Mouse (Mus musculus) forebrain, postnatal 0 days (tissue): ENCODE measurements at regions not wholly inside any gene's neighbourhood (a gene's known extent, or its start where the extent isn't known, plus 50 kb on each side); places are given as distances from the start of the nearest gene placed in this dataset.
A peak's percentile ranks its signal among the peaks of the same experiment; 100 is the strongest.

Source experiments
- ATAC-seq: fragments of 200-750 bp; cut with Nextera tagmentation; 2 replicates; pipeline ENCODE4 v1.8.0; 2017; ENCODE audit warnings: mild to moderate bottlenecking, moderate library complexity
- DNase-seq: peaks from one replicate; pipeline ENCODE4 v3.0.0-alpha.2; 2015
- H3K27ac ChIP-seq: fragments of 300-500 bp; sonication (generic); 2 replicates; pipeline ENCODE4 v1.5.1; 2014; ENCODE audit warnings: low read depth, mild to moderate bottlenecking, antibody characterized with exemption, low read length, moderate library complexity, mixed read lengths
- H3K27me3 ChIP-seq: fragments of 300-500 bp; sonication (generic); 2 replicates; pipeline ENCODE4 v1.6.1; 2014; ENCODE audit warnings: mild to moderate bottlenecking, low read length, mixed read lengths; ENCODE audit not compliant: insufficient read depth
- H3K36me3 ChIP-seq: fragments of 300-500 bp; sonication (generic); 2 replicates; pipeline ENCODE4 v1.6.1; 2014; ENCODE audit warnings: mild to moderate bottlenecking, moderate library complexity; ENCODE audit not compliant: insufficient read depth
- H3K4me1 ChIP-seq: fragments of 300-500 bp; sonication (generic); 2 replicates; pipeline ENCODE4 v1.6.1; 2014; ENCODE audit warnings: antibody characterized with exemption; ENCODE audit not compliant: insufficient read depth
- H3K4me2 ChIP-seq: fragments of 300-500 bp; sonication (generic); 2 replicates; pipeline ENCODE4 v1.6.1; 2014; ENCODE audit warnings: low read depth, mild to moderate bottlenecking, moderate library complexity
- H3K4me3 ChIP-seq: fragments of 300-500 bp; sonication (generic); 2 replicates; pipeline ENCODE4 v1.5.1; 2014; ENCODE audit warnings: low read depth, low read length, mixed read lengths
- H3K9ac ChIP-seq: fragments of 300-500 bp; sonication (generic); 2 replicates; pipeline ENCODE4 v1.6.1; 2014; ENCODE audit warnings: mild to moderate bottlenecking
- H3K9me3 ChIP-seq: fragments of 300-500 bp; sonication (generic); 2 replicates; pipeline ENCODE4 v1.6.1; 2016; ENCODE audit warnings: low read length
- CTCF ChIP-seq: sonication (generic); IDR thresholded peaks from 2 replicates; pipeline ENCODE4 v1.5.1; 2016; ENCODE audit warnings: antibody characterized with exemption, control low read depth, low read depth
- WGBS: fragments of 180-500 bp; shearing (Covaris S2); extraction: QIAGEN DNeasy Blood & Tissue Kit; methylation state at CpG from one replicate; pipeline ENCODE4 v1.1.7; 2014; 5-methylcytosine and 5-hydroxymethylcytosine counted together

DNA sequence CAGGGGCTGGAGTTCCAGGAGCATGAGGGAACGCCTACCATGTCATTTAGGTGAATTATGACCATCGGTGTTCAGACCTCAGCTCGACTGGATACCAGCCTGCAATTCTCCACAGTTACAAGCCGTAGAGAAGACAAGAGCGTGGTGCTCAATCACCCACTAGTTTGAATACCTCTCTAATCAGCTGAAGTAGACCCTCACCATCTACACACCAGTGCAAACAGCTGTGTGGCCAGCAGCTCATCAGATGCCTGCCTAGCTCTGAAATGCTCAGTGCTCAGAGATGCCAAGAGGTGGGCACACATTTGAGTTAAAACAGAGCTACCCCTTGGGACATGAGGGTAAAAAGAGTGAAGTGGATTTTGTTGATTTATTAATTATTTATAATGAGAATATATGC lies 660.2 kb downstream of the Magi1 start:
- Histone ChIP-seq H3K4me2 (no peak overlapping the region), H3K27ac (no peak overlapping the region), H3K9ac (no peak overlapping the region), H3K4me3 (no peak overlapping the region), H3K4me1 (no peaks in the 10 kb centered on the region), H3K36me3 (no peaks in the 10 kb centered on the region), H3K27me3 (no peaks in the 10 kb centered on the region), H3K9me3 (no peaks in the 10 kb centered on the region)
- no peak for DNase-seq
- no peak for TF ChIP-seq CTCF
- 77% methylated on average over 5 of the region's 5 CpGs for WGBS
- ATAC-seq, result no peak

DNA sequence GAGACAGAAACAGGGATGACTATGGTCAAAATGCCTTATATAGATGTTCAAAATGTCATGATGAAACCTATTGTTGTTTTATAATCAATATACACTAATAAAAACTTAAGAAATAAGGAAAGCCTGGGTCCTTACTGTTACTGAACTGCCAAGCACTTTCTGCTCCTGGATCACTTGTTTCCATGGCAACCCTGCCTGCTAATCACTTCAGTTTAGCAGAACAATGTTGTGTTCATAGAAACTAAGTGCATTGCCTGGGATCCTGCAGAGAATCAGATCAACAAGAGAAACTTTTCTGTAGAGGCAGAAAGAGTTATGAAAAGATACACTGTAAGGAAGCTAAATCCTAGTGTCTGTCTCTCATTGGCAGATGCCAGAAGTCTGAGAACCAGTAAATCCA lies 666.8 kb downstream of the Magi1 start:
- Histone ChIP-seq H3K4me1 (no peaks in the 10 kb centered on the region), H3K36me3 (no peaks in the 10 kb centered on the region), H3K4me3 (no peak overlapping the region), H3K9me3 (no peaks in the 10 kb centered on the region), H3K27me3 (no peaks in the 10 kb centered on the region), H3K4me2 (no peak overlapping the region), H3K27ac (no peak overlapping the region), H3K9ac (no peak overlapping the region)
- DNase-seq, result peak; percentile 33
- TF ChIP-seq CTCF, result no peak
- no peak; the same call in 1 of the 2 replicates for ATAC-seq

DNA sequence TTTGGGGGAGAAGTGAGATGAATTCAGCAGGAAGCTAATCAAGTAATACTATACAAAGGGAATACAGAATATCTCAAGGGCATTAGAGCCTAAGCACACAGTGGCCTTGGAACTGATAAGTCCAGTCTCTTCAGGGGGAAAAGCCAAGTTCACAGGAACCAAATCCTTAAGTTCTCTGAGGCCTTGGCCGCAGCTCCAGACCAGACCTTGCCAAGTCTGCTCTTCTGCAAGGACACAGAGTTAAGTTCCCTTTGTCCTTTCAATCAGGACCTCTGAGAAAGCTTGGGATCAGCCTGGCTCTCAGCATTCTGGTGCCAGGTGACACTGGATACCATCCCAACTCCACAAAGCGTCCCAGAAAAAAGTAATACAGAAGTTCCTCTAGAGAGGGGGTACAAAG lies 657.1 kb upstream of the Adamts9 start:
- 87% methylated on average over 2 of the region's 2 CpGs for WGBS
- H3K9me3 ChIP-seq, result no peaks in the 10 kb centered on the region
- no peaks in the 10 kb centered on the region for H3K36me3 ChIP-seq
- no peak overlapping the region for H3K4me2 ChIP-seq
- no peak overlapping the region for H3K9ac ChIP-seq
- no peaks in the 10 kb centered on the region for H3K27me3 ChIP-seq
- ATAC-seq (no peak), DNase-seq (no peak)
- no peaks in the 10 kb centered on the region for H3K4me1 ChIP-seq
- TF ChIP-seq CTCF, result no peak
- no peak overlapping the region for H3K27ac ChIP-seq
- no peak overlapping the region for H3K4me3 ChIP-seq

DNA sequence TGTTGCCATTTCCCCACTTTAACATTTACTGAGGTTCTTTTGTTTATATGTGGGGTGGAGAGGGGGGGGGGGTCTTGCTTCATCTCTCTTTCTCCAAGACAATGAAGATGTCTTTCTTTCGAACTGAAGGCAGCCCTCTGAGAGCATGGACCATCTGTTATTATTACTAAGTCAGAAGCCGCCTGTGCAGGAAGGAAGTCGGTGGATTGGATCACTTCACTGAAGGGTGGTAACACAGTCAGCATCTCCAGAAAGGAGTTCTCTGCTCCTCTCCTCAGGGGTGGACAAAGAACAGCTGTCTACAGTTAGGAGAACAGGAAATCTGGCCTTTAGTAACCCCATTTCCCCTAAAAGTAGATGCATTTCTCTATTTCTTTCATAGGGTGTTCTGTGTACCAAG lies 656.1 kb upstream of the Adamts9 start:
- Histone ChIP-seq H3K36me3 (no peaks in the 10 kb centered on the region), H3K4me3 (no peak overlapping the region), H3K27me3 (no peaks in the 10 kb centered on the region), H3K4me2 (no peak overlapping the region), H3K4me1 (no peaks in the 10 kb centered on the region), H3K9ac (no peak overlapping the region), H3K9me3 (no peaks in the 10 kb centered on the region), H3K27ac (no peak overlapping the region)
- ATAC-seq, result no peak
- WGBS, result 77% methylated on average over 3 of the region's 3 CpGs
- TF ChIP-seq CTCF, result no peak
- DNase-seq, result no peak

DNA sequence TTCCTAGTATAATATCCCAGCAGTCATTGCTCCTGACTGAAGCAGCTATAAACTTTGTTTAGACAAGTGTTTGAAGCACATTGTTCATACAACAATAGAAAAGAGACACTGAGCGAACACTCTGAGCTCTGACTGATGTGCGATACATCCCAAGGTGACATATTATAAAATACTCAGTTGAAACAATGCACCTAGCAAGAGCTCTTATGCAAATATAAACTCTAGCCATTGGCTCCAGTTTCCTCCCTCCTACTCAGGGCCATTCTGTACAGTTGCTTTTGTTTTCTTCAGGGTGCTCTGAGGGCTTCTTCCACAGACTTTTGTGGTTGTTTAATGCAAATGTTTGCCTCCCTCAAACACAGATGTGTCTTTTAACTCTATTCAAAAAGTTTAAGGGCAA lies 646.6 kb upstream of the Adamts9 start:
- no peak overlapping the region for H3K4me2 ChIP-seq
- no peak overlapping the region for H3K9ac ChIP-seq
- no peak for DNase-seq
- H3K27me3 ChIP-seq, result no peaks in the 10 kb centered on the region
- 73% methylated on average over 2 of the region's 2 CpGs for WGBS
- H3K4me3 ChIP-seq, result no peak overlapping the region
- no peaks in the 10 kb centered on the region for H3K9me3 ChIP-seq
- H3K4me1 ChIP-seq, result no peaks in the 10 kb centered on the region
- no peaks in the 10 kb centered on the region for H3K36me3 ChIP-seq
- TF ChIP-seq CTCF, result no peak
- no peak overlapping the region for H3K27ac ChIP-seq
- ATAC-seq, result peak; percentile 65; the same call in 1 of the 2 replicates

DNA sequence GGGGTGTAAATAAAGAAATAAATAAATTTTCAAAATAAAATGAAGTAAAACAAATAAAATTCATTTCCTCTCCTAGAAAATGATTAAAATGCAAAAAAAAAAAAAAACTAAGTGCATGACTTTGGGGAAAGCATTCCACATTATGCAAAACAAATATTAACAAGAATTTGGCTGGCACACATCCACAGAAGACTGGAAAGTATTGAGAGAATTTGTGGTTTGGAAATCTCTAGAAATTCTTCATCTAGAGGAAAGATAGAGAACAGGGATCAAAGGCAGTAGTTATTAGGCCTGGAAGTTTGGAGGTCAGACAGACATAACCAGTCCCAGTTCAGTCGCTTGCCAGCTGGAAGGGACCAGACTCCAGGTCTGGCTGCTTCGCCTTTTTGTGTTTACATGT lies 643.6 kb upstream of the Adamts9 start:
- 92% methylated on average over 2 of the region's 2 CpGs for WGBS
- no peak overlapping the region for H3K4me2 ChIP-seq
- H3K4me3 ChIP-seq, result no peak overlapping the region
- H3K36me3 ChIP-seq, result no peaks in the 10 kb centered on the region
- H3K27me3 ChIP-seq, result no peaks in the 10 kb centered on the region
- H3K9me3 ChIP-seq, result no peaks in the 10 kb centered on the region
- no peak overlapping the region for H3K27ac ChIP-seq
- no peak for TF ChIP-seq CTCF
- ATAC-seq (no peak), DNase-seq (no peak)
- H3K4me1 ChIP-seq, result no peaks in the 10 kb centered on the region
- no peak overlapping the region for H3K9ac ChIP-seq

DNA sequence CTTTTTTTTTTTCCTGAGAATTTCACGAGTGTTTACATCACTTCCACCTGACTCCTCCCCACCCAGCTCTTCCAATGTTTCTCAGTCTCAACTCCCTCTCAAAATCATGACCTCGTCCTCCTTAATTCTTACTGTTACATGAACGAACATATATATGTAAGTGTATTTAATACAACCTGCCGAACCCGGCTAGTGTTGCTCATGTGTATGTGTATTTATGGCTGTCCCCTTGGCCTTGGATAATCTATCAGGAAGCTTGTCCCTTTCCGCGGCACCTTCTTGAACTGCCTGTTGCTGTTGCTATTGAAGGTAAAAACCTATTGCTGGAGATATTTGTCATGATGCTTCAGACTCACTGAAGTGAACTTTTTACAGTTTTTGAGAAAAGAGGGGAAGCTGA lies 637.8 kb upstream of the Adamts9 start:
- Histone ChIP-seq H3K9ac (no peak overlapping the region), H3K4me3 (no peak overlapping the region), H3K27me3 (no peaks in the 10 kb centered on the region), H3K9me3 (no peaks in the 10 kb centered on the region), H3K4me2 (no peak overlapping the region), H3K36me3 (no peaks in the 10 kb centered on the region), H3K4me1 (no peaks in the 10 kb centered on the region), H3K27ac (no peak overlapping the region)
- no peak for DNase-seq
- no peak for ATAC-seq
- WGBS, result 87% methylated on average over 7 of the region's 7 CpGs
- TF ChIP-seq CTCF, result no peak

DNA sequence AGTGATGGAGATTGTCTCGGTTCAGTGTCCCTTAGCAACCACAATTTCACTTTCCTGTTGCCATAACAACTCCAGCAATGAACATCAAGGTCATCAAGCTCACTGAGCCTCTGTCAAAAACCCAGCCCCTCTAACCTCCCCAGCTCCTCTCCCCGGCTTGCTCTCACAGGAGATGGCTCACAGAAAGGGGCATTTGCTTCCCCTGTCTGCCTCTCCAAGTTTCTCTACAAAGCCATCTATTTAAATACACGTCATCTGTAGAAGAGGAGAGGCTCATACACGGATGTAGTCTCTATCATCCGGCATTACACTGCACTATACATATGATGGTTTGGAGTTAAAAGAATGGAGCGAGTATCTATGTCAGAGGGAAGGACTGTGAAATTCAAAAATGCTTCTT lies 637.4 kb upstream of the Adamts9 start:
- DNase-seq, result peak; percentile 11
- no peak for ATAC-seq
- TF ChIP-seq CTCF, result no peak

More for the DNA sequence above, 637.4 kb upstream of the Adamts9 start:
- H3K27ac ChIP-seq, result no peak overlapping the region
- no peak overlapping the region for H3K4me2 ChIP-seq
- no peaks in the 10 kb centered on the region for H3K9me3 ChIP-seq
- 65% methylated on average over 6 of the region's 6 CpGs for WGBS
- no peaks in the 10 kb centered on the region for H3K36me3 ChIP-seq
- H3K4me3 ChIP-seq, result no peak overlapping the region
- H3K27me3 ChIP-seq, result no peaks in the 10 kb centered on the region
- H3K4me1 ChIP-seq, result no peaks in the 10 kb centered on the region
- no peak overlapping the region for H3K9ac ChIP-seq
